In the genomic region with DNA sequence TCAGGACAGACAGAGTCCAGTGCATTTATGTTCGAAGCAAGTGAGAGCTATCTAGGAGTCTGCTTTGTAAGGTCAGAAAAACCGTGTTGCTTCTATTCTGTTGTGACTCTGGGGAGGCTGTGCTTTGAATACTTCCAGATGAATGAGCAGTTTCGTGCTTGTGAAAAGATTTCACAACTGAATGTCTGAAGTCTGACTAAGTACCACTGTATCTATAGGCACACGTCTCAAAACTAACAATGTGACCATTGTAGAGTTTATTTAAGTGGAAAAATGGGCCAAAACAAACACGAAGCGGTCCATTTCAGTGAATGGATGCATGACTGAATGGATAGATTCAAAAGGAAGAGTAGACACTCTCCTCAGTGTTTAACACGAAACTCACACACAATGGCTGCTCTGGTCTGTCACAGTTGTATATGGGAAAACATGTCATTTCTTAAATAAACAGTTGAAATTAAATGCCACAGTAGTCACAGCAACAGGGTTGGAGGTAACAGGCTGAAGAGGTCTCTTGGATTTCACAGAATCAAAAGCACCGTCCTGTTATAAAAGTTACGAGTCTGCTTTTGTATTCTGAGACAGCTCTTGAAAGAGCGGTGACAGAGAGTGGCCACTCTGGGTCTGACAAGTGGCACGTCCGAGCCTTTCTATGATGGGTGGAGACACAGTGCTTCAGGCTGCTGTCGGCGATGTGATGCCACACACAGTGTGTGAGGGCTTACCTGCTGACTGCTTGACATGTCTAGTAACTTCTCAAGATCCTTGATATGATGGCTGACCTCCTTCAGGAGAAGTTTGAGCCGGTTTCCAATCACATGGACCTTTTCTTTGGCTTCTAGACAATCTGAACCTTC, we compare ENCODE assay signal across 22 mouse cellular contexts. TPM values are rescaled to one million over a fixed set of nuclear protein-coding genes. Genes with fewer than 3 reads are reported as not detected.
A peak's percentile ranks its signal among the peaks of the same experiment; 100 is the strongest.
DNase-seq lines count a peak whose midpoint lies in the region; ATAC-seq and TF ChIP-seq lines count a peak whose summit lies in the region.
"Had no signal": no experiment of that assay in that cellular context is flagged by ENCODE, and none has a peak within 500 bp of the region (broad histone marks: within the 10 kb centered on the region; RNA-seq: fewer than 3 reads in every experiment).

No protein-coding gene starts in this region.

- H3K27me3 ChIP-seq in lung, postnatal 0 days (replicated peaks; ENCODE audit: insufficient read depth, low read length): no peaks in the 10 kb centered on the region
- H3K27me3 ChIP-seq in hindbrain, postnatal 0 days (ENCODE audit: insufficient read depth, low read length): no peaks in the 10 kb centered on the region
- no peaks in the 10 kb centered on the region for H3K27me3 ChIP-seq in limb, embryonic 10.5 days (ENCODE audit: low read depth, poor library complexity, severe bottlenecking)
- H3K27me3 ChIP-seq in intestine, embryonic 15.5 days (replicated peaks): no peaks in the 10 kb centered on the region
- H3K27me3 ChIP-seq: CH12.LX; stomach, embryonic 15.5 days had no signal

- no peak overlapping the region for H3K4me3 ChIP-seq in lung, postnatal 0 days (ENCODE audit: low read depth, low read length)
- no peak overlapping the region for H3K4me3 ChIP-seq in hindbrain, postnatal 0 days (ENCODE audit: low read length)
- no peak overlapping the region for H3K4me3 ChIP-seq in limb, embryonic 10.5 days
- no peak overlapping the region for H3K4me3 ChIP-seq in intestine, embryonic 15.5 days (replicated peaks)
- H3K4me3 ChIP-seq: heart, embryonic 10.5 days; stomach, embryonic 15.5 days had no signal

- 62% methylated on average over 15 of the region's 15 CpGs for WGBS in lung, postnatal 0 days
- WGBS in hindbrain, postnatal 0 days: 35% methylated on average over 15 of the region's 15 CpGs
- WGBS in limb, embryonic 10.5 days: 88% methylated on average over 15 of the region's 15 CpGs
- 86% methylated on average over 15 of the region's 15 CpGs for WGBS in intestine, embryonic 15.5 days

- TF ChIP-seq EP300 in lung, postnatal 0 days (IDR thresholded peaks at IDR 0.05): no peak

- peak; percentile 7 for DNase-seq in embryo, embryonic 11 days
- DNase-seq in embryo, embryonic 9.5 days (ENCODE audit: extremely low spot score): no peak
- DNase-seq in lung, postnatal 0 days (ENCODE audit: low spot score): peak; percentile 23
- no peak for DNase-seq in lung, postnatal 10 days
- peak; percentile 65 for DNase-seq in brain, embryonic 14.5 days (ENCODE audit: low read depth)
- no peak for DNase-seq in hindbrain, postnatal 0 days (ENCODE audit: low spot score)
- DNase-seq in limb, embryonic 10.5 days (ENCODE audit: low spot score): no peak
- DNase-seq: adrenal gland, adult 8-10 months; cerebellum, adult 11 months; gastrocnemius, postnatal 25 days; heart, postnatal 10 days; layer of hippocampus, postnatal 36 days; lung, adult 18-20 months; lung, postnatal 4 days; right cerebral cortex, adult 18-20 months had no signal

- ATAC-seq in lung, postnatal 0 days: peak; percentile 33; the same call in 1 of the 2 replicates
- peak; percentile 67 for ATAC-seq in hindbrain, postnatal 0 days
- ATAC-seq in intestine, embryonic 15.5 days: no peak
- ATAC-seq: inflammation-experienced regulatory T-cells, adult 6 months had no signal

- TF ChIP-seq CTCF in lung, postnatal 0 days (IDR thresholded peaks at IDR 0.05): no peak
- no peak for TF ChIP-seq CTCF in brain, embryonic 14.5 days (IDR thresholded peaks at IDR 0.05; ENCODE audit: borderline replicate concordance, extremely low read depth, insufficient read depth, insufficient read length)
- TF ChIP-seq CTCF in hindbrain, postnatal 0 days (IDR thresholded peaks at IDR 0.05; ENCODE audit: low read depth): no peak

- no peaks in the 10 kb centered on the region for H3K9me3 ChIP-seq in lung, postnatal 0 days (ENCODE audit: low read length)
- H3K9me3 ChIP-seq in hindbrain, postnatal 0 days (ENCODE audit: low read length): no peaks in the 10 kb centered on the region
- H3K9me3 ChIP-seq in limb, embryonic 10.5 days (replicated peaks): no peaks in the 10 kb centered on the region
- no peaks in the 10 kb centered on the region for H3K9me3 ChIP-seq in intestine, embryonic 15.5 days
- H3K9me3 ChIP-seq: heart, embryonic 10.5 days; stomach, embryonic 15.5 days had no signal

- no peak overlapping the region for H3K4me2 ChIP-seq in lung, postnatal 0 days (replicated peaks; ENCODE audit: low read depth, low read length)
- H3K4me2 ChIP-seq in hindbrain, postnatal 0 days (ENCODE audit: low read depth, low read length): no peak overlapping the region
- H3K4me2 ChIP-seq in intestine, embryonic 15.5 days (replicated peaks): no peak overlapping the region
- H3K4me2 ChIP-seq: stomach, embryonic 15.5 days had no signal

- 0 out of 2 replicates have a peak, but pooled peaks cover 4% of the 10 kb centered on the region for H3K36me3 ChIP-seq in lung, postnatal 0 days (ENCODE audit: insufficient read depth, low read length)
- H3K36me3 ChIP-seq in hindbrain, postnatal 0 days (ENCODE audit: insufficient read depth, low read length): peaks cover 18% of the 10 kb centered on the region
- peaks cover 5% of the 10 kb centered on the region; the same call in 1 of the 2 replicates for H3K36me3 ChIP-seq in limb, embryonic 10.5 days
- no peaks in the 10 kb centered on the region for H3K36me3 ChIP-seq in intestine, embryonic 15.5 days

- H3K4me1 ChIP-seq in lung, postnatal 0 days (ENCODE audit: insufficient read depth, low read depth, low read length): no peaks in the 10 kb centered on the region
- no peaks in the 10 kb centered on the region for H3K4me1 ChIP-seq in hindbrain, postnatal 0 days (ENCODE audit: insufficient read depth, low read length)
- H3K4me1 ChIP-seq in limb, embryonic 10.5 days: no peaks in the 10 kb centered on the region
- H3K4me1 ChIP-seq in intestine, embryonic 15.5 days (replicated peaks): no peaks in the 10 kb centered on the region
- H3K4me1 ChIP-seq: heart, embryonic 10.5 days; stomach, embryonic 15.5 days had no signal

- TF ChIP-seq POLR2A in brain, embryonic 14.5 days (IDR thresholded peaks at IDR 0.05; ENCODE audit: borderline replicate concordance, extremely low read depth, insufficient read depth, insufficient read length, poor library complexity, severe bottlenecking): no peak

- H3K27ac ChIP-seq in lung, postnatal 0 days (ENCODE audit: low read length): no peak overlapping the region
- no peak overlapping the region for H3K27ac ChIP-seq in hindbrain, postnatal 0 days
- H3K27ac ChIP-seq in limb, embryonic 10.5 days: no peak overlapping the region
- no peak overlapping the region for H3K27ac ChIP-seq in intestine, embryonic 15.5 days
- H3K27ac ChIP-seq: heart, embryonic 10.5 days; stomach, embryonic 15.5 days had no signal

- H3K9ac ChIP-seq in lung, postnatal 0 days (replicated peaks; ENCODE audit: low read depth): no peak overlapping the region
- no peak overlapping the region for H3K9ac ChIP-seq in hindbrain, postnatal 0 days (replicated peaks; ENCODE audit: low read length)
- no peak overlapping the region for H3K9ac ChIP-seq in intestine, embryonic 15.5 days
- H3K9ac ChIP-seq: stomach, embryonic 15.5 days had no signal

RNA-seq across cellular contexts. Expression of gene Gm10097, which starts 36.6 kb away (rescaled TPM):
- 0.05 and 0.10 TPM in 2 replicates for polyA plus RNA-seq in lung, postnatal 0 days (2015; fragmentation: Nextera tagmentation; extraction: Ambion mirVana)
- not detected in 2 replicates for polyA plus RNA-seq in brain, embryonic 14.5 days (2012; rRNA removed)
- not detected in 2 replicates for total RNA-seq in hindbrain, postnatal 0 days (2014; rRNA removed)
- 0.06 and 0.08 TPM in 2 replicates for polyA plus RNA-seq in hindbrain, postnatal 0 days (2015; fragmentation: Nextera tagmentation; extraction: Ambion mirVana)
- polyA plus RNA-seq in limb, embryonic 10.5 days (2016; fragmentation: Nextera tagmentation; extraction: Ambion mirVana): 0.05 TPM in 2 replicates
- 0.05 and 0.13 TPM in 2 replicates for polyA plus RNA-seq in intestine, embryonic 15.5 days (2015; fragmentation: Nextera tagmentation; extraction: Ambion mirVana)
- total RNA-seq: adrenal gland, adult 8-10 months; CH12.LX; layer of hippocampus, postnatal 36 days; left cerebral cortex, postnatal 36 days; liver, adult 2 months had no signal
- polyA plus RNA-seq: liver, adult 2 months had no signal

Comparison
In these comparisons a context has a peak if more than half of its experiments do, and no peak if none do; other contexts are left out.
1. DNase-seq: peak in embryo, embryonic 11 days (single experiment), lung, postnatal 0 days (single experiment) and brain, embryonic 14.5 days (single experiment); none in embryo, embryonic 9.5 days (single experiment), lung, postnatal 10 days (single experiment), hindbrain, postnatal 0 days (single experiment) and limb, embryonic 10.5 days (single experiment).